Mouse (Mus musculus) adrenal gland, postnatal 10 days (tissue): ENCODE results near the gene Tpx2. TPM values are rescaled to one million over a fixed set of nuclear protein-coding genes. Genes with fewer than 3 reads are reported as not detected.

Source experiments
- DNase-seq: peaks from one replicate; pipeline ENCODE4 v3.0.0; 2021; ENCODE audit warnings: mixed read lengths
- total RNA-seq, 2 experiments: library from RNA; stranded (reverse); gene quantifications; 2 replicates each; pipeline ENCODE4 v1.2.3; 2021

The Tpx2 gene
- total RNA-seq, 2 experiments from 2014 or later = 18.4 to 21.4 TPM

DNA sequence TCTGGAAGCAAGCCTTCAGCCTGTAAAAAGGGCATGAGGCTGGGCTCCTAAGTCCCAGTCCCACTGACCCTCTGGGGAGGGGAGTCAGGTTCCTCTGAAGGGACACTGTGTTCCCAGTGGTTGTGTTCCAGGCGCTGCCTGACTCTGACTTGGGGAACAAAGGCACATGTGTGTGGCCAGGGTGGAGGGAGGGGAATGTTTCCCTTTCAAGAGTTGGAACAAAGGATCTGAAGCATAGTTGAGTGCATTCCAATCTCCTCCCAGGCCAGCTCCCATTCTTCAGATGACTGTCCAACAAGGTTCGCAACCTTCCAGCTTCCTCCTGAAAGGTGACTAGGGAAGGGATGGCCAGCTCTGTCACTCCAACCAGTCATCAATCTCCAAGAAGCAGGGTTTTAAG, 27.4 kb upstream of the Tpx2 start:
- peak; percentile 44 for DNase-seq

DNA sequence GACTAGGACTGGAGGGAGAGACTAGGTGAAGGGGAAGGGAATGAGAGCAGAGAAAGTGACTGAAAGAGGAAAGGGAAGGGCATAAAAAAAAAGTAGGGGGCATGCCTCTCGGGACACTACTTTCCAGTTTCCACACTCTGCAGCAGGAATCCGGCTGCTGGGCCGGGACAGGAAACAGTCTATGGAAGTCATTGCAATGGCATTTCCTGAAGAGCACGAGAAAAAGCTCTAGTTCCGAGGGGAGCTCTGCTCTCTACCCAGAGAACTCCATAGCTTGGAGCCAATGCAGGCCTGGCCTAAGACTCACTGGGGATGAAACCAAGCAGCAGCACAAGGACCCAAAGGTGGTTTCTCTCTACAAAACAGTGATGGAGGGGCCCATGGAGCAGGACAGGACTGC, 26.7 kb upstream of the Tpx2 start:
- DNase-seq = no peak

GRCm38 (mm10) chr2:152821566-152821965, 26.2 kb upstream of the Tpx2 start:
- DNase-seq = no peak

DNA sequence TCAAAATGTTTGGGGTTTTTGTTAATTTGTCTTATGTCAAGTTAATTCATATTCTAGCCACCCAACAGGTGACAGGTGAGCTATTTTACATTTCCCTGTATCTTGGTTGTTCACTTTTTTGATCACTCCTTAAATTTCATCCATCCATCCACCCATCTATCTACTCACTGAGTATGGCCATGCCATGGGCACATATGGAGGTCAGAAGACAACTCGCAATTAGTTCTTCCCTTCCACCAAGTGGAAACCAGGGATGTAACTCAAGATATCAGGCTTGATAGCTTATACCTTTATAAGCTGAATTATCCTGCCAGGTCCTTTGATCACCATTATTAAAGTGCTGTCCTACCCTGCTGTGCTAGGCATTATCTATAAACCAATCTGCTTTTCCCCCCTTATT, 24.0 kb upstream of the Tpx2 start:
- no peak for DNase-seq

DNA sequence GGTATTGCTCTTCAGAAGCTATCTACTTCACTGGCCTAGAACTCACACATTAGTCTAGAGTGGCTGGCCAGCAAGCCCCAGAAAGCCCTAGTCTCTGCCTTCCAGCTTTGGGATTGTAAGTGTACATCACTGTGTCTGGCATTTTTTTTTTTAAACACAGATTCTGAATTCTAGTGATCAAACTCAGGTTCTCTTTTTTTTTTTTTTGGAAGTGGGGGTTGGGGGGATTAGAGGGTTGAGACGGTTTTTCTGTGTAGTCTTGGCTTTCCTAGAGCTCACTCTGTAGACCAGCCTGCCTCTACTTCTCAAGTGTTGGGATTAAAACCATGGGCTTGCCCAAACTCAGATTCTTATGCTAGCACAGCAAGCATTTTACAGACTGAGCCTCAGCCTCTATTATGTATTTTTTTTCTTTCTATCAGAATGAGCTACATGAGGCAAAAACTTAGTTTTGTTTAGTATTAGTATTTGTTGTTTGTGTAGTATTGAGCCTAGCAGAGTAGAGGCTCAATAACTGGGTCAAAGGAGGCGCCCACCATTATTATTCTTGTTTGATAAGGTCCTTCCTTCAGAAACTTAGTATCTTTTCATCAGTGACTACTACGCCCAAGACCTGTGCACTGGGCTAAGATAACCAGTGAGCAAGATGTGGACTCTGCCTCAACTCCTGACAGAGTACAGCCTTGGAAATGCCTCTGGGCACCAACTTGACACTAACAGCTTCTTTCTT, 23.2 kb upstream of the Tpx2 start:
- DNase-seq = no peak

GRCm38 (mm10) chr2:152825168-152825697, 22.5 kb upstream of the Tpx2 start:
- no peak for DNase-seq

DNA sequence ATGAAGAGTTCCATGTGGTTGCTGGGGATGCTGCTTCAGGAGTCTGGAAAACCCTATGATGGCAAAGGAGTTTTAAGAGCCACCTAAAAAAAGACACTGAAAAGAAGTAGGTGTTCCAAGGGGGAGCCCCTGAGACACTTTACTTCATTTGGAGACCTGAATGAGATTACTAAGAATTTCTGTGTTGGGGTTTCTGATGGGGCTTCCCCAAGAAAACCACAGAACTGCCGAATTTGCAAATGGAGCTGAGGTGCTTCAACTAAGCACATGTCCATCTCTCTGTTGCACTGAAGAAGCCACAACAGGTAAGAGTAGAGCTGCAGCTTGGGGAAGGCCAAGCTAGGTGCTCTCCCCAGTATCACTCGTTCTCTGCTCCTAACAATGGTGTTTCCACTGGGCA, 22.1 kb upstream of the Tpx2 start:
- no peak for DNase-seq

DNA sequence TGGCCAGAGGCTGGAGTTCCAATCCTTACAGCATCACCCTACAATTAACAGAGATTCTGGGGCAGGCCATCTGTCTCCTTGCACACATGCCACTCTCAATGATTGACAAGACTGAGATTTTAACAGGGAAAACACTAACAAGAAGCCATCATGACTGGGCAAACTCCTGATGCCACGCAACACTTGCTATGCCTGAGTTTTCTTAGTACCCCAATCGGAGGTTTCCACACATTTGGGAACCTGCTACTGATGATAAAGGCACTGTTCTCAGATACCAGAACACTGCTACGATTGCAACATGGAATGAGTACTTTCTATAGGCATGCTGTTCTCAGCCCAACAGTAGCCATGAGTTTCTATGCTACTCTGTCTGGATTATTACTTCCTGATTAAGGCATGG, 21.3 kb upstream of the Tpx2 start:
- no peak for DNase-seq

GRCm38 (mm10) chr2:152827321-152828010, 20.3 kb upstream of the Tpx2 start:
- no peak for DNase-seq

DNA sequence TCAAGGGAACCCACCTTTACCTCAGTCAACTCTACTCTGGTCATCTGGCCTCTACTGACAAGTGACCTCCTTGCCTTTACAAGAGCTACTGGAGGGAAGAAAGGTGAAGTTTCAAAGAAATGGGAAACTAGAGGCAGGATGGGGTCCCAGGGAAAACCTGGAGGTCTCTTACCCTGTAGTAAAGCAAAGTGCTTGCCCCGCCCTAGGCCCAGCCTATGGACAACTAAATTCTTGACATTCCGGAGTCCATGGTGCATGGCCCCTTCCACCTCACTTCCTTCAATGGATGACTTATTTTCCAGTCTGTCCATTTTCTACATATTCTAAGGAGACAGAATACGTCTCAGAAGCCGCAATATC, 19.8 kb upstream of the Tpx2 start:
- DNase-seq = no peak

GRCm38 (mm10) chr2:152828532-152828931, 19.2 kb upstream of the Tpx2 start:
- DNase-seq = no peak

DNA sequence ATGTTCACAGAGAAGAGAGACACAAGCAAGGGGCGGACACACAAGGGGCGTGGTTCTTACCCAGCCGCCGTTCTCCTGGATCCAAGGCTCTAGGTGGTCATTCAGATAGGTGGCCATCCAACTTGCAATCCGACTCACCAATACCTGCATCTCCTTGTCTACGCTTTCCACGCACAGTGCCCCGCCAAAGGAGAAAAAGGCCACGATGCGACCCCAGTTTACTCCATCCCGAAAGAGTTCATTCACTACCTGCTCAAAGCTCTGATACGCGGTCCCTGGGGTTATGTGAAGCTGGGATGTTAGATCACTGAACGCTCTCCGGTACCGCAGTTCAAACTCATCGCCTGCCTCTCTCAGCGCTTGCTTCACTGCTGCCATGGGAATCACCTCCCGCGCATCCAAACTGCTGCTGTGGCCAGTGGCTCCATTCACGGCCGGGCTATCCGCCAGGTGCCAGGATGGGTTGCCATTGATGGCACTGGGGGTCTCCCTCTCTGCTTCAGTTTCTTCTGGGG, 18.3 kb upstream of the Tpx2 start:
- DNase-seq = peak; percentile 40

DNA sequence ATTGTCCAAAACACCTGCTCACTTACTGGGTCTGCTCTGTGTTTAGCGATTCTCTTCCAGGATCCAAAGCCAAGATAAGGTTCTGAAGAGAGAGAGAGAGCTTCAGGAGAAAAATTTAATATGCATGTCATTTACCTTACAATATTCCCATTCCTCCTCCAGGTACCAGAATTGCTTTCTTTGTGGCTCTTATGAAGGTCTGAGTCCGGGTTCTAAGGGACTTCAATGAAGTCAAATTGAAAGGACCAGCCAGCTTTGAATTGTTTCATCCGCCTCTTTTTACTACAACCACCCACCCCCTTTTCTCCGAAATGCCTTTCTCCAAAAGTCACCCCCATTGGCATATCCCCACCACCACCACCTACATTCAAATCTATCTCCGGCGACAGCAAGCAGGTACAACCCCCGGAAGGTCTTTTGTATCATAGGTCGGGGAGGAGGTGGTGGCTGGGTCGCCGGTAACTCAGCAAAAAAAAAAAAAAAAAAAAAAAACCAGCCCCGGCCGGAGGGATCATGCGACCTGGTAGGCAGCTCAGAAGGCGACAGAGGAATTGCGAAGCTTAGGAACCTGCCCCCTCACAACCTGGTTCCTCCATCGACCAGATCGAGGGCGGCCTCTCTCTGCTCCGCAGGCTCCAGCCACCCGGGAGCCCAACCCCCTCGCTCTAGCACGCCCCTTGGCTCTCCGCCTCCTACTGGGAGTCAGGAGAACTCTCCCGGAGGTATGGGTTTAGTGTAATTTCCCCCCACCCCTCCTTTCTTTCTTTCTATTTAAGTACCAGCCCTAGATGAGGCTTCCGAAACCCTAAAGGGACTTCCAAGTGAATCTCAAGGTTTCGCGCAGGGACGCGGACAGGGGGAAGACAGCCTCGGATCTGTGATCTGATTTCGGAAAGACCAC, 17.5 kb upstream of the Tpx2 start:
- peak; percentile 96 for DNase-seq

DNA sequence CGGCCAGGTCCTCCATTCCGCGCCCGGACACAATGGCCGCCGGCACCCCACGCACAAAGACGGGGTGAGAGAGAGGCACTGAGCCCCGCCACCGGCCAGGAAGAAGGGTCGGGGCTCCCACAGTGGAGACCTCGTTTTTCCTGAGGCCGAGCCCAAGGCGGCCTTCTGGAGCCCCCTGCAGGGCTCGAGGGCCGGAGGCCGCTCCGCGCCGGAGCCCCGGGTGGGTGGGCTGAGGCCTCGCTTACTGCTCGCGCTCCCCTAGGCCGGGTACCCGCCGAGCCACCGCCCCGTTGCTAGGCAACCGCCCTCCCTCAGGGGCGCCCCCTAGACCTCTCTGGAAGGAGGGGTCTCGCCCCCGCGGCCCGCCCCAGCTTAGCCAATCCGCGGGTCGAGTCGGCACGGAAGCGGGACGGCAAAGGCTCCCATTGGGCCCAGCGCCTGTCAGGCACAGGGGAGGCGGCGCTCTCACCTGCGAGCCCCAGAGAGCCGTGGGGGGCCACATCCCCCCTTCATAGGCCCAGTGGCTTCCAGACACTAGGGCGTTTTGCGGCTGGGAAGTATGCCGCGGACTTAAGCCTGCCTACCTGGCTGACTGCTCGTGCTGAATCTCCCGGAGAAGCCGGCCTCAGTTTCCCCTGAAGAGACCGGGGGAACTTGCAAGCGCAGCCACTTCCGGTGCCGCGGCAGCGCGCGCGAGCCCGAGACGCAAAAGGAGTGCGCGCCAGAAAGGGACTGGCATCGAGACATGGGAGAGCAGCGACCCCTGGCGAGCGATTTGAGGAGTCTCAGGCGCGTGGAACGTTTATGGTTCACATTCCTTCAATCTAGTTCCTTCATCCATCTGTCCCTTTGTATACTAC, 16.5 kb upstream of the Tpx2 start, which contains the start of gene Bcl2l1:
Bcl2l1 (minus strand) TSS at position 710 of the 860 bp plus-strand sequence.
- DNase-seq = peak; percentile 99

- DNase-seq = peak; percentile 40
Measured at GRCm38 (mm10) chr2:152839256-152839655, 8.5 kb upstream of the Tpx2 start.

GRCm38 (mm10) chr2:152842741-152843140, 5.0 kb upstream of the Tpx2 start:
- DNase-seq = no peak

- no peak for DNase-seq
Measured at GRCm38 (mm10) chr2:152847057-152847814, 528 bp upstream of the Tpx2 start.

GRCm38 (mm10) chr2:152848466-152848865, 702 bp downstream of the Tpx2 start:
- DNase-seq = no peak

DNA sequence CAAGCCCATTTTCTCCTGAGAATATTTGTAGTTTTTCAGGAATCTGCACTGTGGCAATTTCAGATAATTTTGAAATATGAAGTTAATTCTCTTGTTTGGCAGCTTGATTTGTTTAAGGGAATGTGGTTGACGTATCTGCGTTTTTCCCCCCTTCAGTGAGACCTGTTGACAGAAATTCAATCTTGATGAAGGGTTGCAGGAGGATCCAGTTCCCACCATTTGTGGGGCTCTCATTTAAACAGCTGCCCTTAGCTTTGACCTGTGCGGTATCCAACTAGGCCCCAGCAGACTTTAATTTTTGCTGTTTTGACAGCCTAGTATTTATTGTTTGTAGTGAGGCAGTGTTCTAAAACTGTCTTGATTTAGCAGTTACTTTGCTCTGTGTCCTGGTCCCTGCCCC, 11.7 kb downstream of the Tpx2 start:
- DNase-seq = no peak

DNA sequence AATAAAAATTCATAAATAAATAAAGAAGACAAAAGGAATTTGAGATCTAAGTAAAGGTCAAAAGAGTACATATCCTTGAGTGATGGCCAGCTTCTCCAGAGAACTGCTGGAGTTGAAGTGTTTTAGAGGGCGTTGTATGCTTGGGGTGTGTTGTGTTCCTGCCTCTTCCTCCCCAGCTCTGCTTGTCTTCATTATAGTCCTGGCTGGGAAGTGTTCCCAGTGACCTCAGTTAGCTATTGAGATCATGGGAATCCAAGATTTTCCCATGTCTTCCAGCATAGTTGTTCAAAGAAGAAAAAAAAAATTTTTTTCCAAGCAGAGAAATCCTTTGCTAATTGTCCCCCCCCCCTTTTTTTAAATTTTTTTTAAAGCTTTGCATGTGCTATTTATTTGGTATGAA, 14.1 kb downstream of the Tpx2 start:
- DNase-seq = no peak

DNA sequence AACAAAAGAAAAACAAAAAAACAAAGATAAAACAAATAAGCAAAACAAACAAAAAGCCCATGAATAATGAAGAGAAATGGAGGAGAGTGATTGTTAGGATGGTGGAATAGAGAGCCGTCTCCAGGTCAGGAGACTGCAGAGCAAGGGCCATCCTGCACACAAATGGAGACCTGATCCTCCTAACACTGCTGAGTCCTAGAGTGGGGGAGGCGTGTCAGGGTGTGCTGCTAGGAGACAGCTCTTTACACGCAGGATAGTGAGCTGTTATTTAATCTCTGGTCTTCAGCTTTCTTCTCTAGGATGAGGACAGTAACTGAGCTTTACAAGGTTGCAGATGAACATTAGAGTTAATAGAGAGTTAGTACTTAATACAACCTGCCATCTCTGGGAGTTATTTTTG, 14.9 kb downstream of the Tpx2 start:
- no peak for DNase-seq
